Mouse (Mus musculus): Measurements from ENCODE around the gene Gsk3a.

Gsk3a gene

GRCm38 (mm10) chr7:25237249-25238014, at the start of gene Gsk3a:
Gene Gsk3a, minus strand, starts transcription at chr7:25237851.
- peak; percentile 99 for DNase-seq

- DNase-seq, result no peak
Measured at GRCm38 (mm10) chr7:25286989-25287388, 49.3 kb upstream of the Gsk3a start.

GRCm38 (mm10) chr7:25285511-25286238, 48.0 kb upstream of the Gsk3a start:
- DNase-seq, result no peak

- no peak for DNase-seq
Measured at GRCm38 (mm10) chr7:25284766-25285165, 47.1 kb upstream of the Gsk3a start.

- no peak for DNase-seq
Measured at GRCm38 (mm10) chr7:25284171-25284570, 46.5 kb upstream of the Gsk3a start.

- no peak for DNase-seq
Measured at GRCm38 (mm10) chr7:25283637-25284036, 46.0 kb upstream of the Gsk3a start.

- DNase-seq, result peak in 1 of 2 experiments; percentile 57
Measured at GRCm38 (mm10) chr7:25282731-25283211, 45.1 kb upstream of the Gsk3a start.

GRCm38 (mm10) chr7:25281734-25282601, 44.3 kb upstream of the Gsk3a start:
- peak; percentile 97 to 98 for DNase-seq

- no peak for DNase-seq
Measured at GRCm38 (mm10) chr7:25281166-25281733, 43.6 kb upstream of the Gsk3a start.

- peak; percentile 64 to 76 for DNase-seq
Measured at GRCm38 (mm10) chr7:25279861-25280791, 42.5 kb upstream of the Gsk3a start.

- DNase-seq, result peak; percentile 88
Measured at GRCm38 (mm10) chr7:25279076-25279860, 41.6 kb upstream of the Gsk3a start.

- DNase-seq, result peak; percentile 89 to 92
Measured at GRCm38 (mm10) chr7:25278341-25279075, 40.9 kb upstream of the Gsk3a start.

- DNase-seq, result no peak
Measured at GRCm38 (mm10) chr7:25277998-25278340, 40.3 kb upstream of the Gsk3a start.

- DNase-seq, result no peak
Measured at GRCm38 (mm10) chr7:25277405-25277804, 39.8 kb upstream of the Gsk3a start.

- DNase-seq, result no peak
Measured at GRCm38 (mm10) chr7:25275555-25276298, 38.1 kb upstream of the Gsk3a start.

- no peak for DNase-seq
Measured at GRCm38 (mm10) chr7:25274996-25275395, 37.3 kb upstream of the Gsk3a start.

- DNase-seq, result no peak
Measured at GRCm38 (mm10) chr7:25274571-25274970, 36.9 kb upstream of the Gsk3a start.

- DNase-seq, result no peak
Measured at GRCm38 (mm10) chr7:25273259-25274241, 35.9 kb upstream of the Gsk3a start.
